Mouse (Mus musculus): Measurements from ENCODE around the gene Secisbp2.

DNA sequence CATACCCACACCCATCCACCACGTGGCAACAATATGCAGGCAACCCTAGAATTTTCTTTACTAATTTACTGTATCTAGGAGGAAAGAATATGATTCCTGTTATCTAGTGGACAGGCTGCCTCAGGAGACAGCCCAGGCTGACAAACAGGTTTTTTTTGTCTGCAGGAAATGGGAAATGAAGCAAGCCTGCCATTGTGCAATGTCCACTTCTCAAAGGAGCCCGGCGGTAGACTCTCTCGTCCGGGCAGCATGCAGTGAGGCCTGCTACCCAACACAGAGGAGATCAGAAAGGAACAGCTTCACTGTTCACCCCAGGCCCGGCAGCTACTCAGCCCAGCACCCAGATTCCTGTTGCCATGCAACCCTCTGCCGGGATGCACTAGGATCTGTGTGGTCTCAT is 59.2 kb downstream of the Secisbp2 start:
- TF ChIP-seq CTCF (conservative IDR thresholded peaks at IDR 0.05 in 1 of 2, IDR thresholded peaks at IDR 0.05 in 1 of 2; ENCODE audit: low read depth in 2 of 2, low read length in 2 of 2) (no peak), MAX (IDR thresholded peaks at IDR 0.05; ENCODE audit: low read length) (no peak), CHD1 (IDR thresholded peaks at IDR 0.05; ENCODE audit: low read depth, low read length) (no peak), TBP (conservative IDR thresholded peaks at IDR 0.05; ENCODE audit: low read depth, low read length) (no peak), ZMIZ1 (IDR thresholded peaks at IDR 0.05; ENCODE audit: low read depth, low read length) (no peak), MAZ (IDR thresholded peaks at IDR 0.05; ENCODE audit: low read depth, low read length) (no peak), RAD21 (IDR thresholded peaks at IDR 0.05; ENCODE audit: low read depth, low read length) (no peak)

All from CH12.LX (cell line).